Mouse (Mus musculus): ENCODE results near the gene Gm20388. TPM values are rescaled to one million over a fixed set of nuclear protein-coding genes. Genes with fewer than 3 reads are reported as not detected.
"Not testable (repeated sequence)": the region's sequence is repeated elsewhere in the genome, so short reads cannot be mapped to it uniquely, and the experiment has no call there.

Gene Gm20388
- polyA plus RNA-seq, 1 experiment from 2014 or later: not detected

- H3K27me3 ChIP-seq (ENCODE audit: control insufficient read depth, insufficient read depth, low read length); H3K4me2 ChIP-seq (replicated peaks; ENCODE audit: low read depth, low read length); H3K9ac ChIP-seq (ENCODE audit: low read depth, low read length); H3K27ac ChIP-seq (ENCODE audit: low read depth, low read length); H3K4me1 ChIP-seq (ENCODE audit: control insufficient read depth, insufficient read depth, low read length); H3K4me3 ChIP-seq (ENCODE audit: low read length); ATAC-seq (ENCODE audit: low FRiP score, low TSS enrichment); H3K36me3 ChIP-seq (ENCODE audit: control insufficient read depth, insufficient read depth, low read length); H3K9me3 ChIP-seq (ENCODE audit: control insufficient read depth, low read length): not testable (repeated sequence)
- 97% methylated on average over 1 of the region's 1 CpGs for WGBS
Observed at GRCm38 (mm10) chr8:124177092-124177491, 4266.5 kb downstream of the Gm20388 start.

- Histone ChIP-seq H3K4me1 (ENCODE audit: control insufficient read depth, insufficient read depth, low read length) (no peaks in the 10 kb centered on the region), H3K27ac (ENCODE audit: low read depth, low read length) (no peak overlapping the region), H3K36me3 (ENCODE audit: control insufficient read depth, insufficient read depth, low read length) (no peaks in the 10 kb centered on the region), H3K9me3 (ENCODE audit: control insufficient read depth, low read length) (no peaks in the 10 kb centered on the region), H3K9ac (ENCODE audit: low read depth, low read length) (no peak overlapping the region), H3K4me2 (replicated peaks; ENCODE audit: low read depth, low read length) (no peak overlapping the region), H3K4me3 (ENCODE audit: low read length) (no peak overlapping the region), H3K27me3 (ENCODE audit: control insufficient read depth, insufficient read depth, low read length) (no peaks in the 10 kb centered on the region)
- 77% methylated on average over 5 of the region's 5 CpGs for WGBS
- ATAC-seq (ENCODE audit: low FRiP score, low TSS enrichment): no peak
Observed at GRCm38 (mm10) chr8:124180681-124181445, 4270.2 kb downstream of the Gm20388 start.

GRCm38 (mm10) chr8:124181751-124182150 lies 4271.1 kb downstream of the Gm20388 start:
- H3K9ac ChIP-seq (ENCODE audit: low read depth, low read length): no peak overlapping the region
- H3K4me1 ChIP-seq (ENCODE audit: control insufficient read depth, insufficient read depth, low read length): no peaks in the 10 kb centered on the region
- H3K4me3 ChIP-seq (ENCODE audit: low read length): no peak overlapping the region
- H3K36me3 ChIP-seq (ENCODE audit: control insufficient read depth, insufficient read depth, low read length): no peaks in the 10 kb centered on the region
- H3K27ac ChIP-seq (ENCODE audit: low read depth, low read length): no peak overlapping the region
- no peaks in the 10 kb centered on the region for H3K9me3 ChIP-seq (ENCODE audit: control insufficient read depth, low read length)
- no peak overlapping the region for H3K4me2 ChIP-seq (replicated peaks; ENCODE audit: low read depth, low read length)
- ATAC-seq (ENCODE audit: low FRiP score, low TSS enrichment): peak; percentile 32; the same call in 1 of the 2 replicates
- H3K27me3 ChIP-seq (ENCODE audit: control insufficient read depth, insufficient read depth, low read length): no peaks in the 10 kb centered on the region
- WGBS: 81% methylated on average over 5 of the region's 5 CpGs

- no peak overlapping the region for H3K4me2 ChIP-seq (replicated peaks; ENCODE audit: low read depth, low read length)
- no peaks in the 10 kb centered on the region for H3K27me3 ChIP-seq (ENCODE audit: control insufficient read depth, insufficient read depth, low read length)
- ATAC-seq (ENCODE audit: low FRiP score, low TSS enrichment): no peak; the same call in 1 of the 2 replicates
- no peaks in the 10 kb centered on the region for H3K36me3 ChIP-seq (ENCODE audit: control insufficient read depth, insufficient read depth, low read length)
- no peak overlapping the region for H3K9ac ChIP-seq (ENCODE audit: low read depth, low read length)
- WGBS: 61% methylated on average over 13 of the region's 13 CpGs
- H3K4me1 ChIP-seq (ENCODE audit: control insufficient read depth, insufficient read depth, low read length): no peaks in the 10 kb centered on the region
- H3K27ac ChIP-seq (ENCODE audit: low read depth, low read length): no peak overlapping the region
- no peaks in the 10 kb centered on the region for H3K9me3 ChIP-seq (ENCODE audit: control insufficient read depth, low read length)
- no peak overlapping the region for H3K4me3 ChIP-seq (ENCODE audit: low read length)
Observed at GRCm38 (mm10) chr8:124182224-124182623, 4271.6 kb downstream of the Gm20388 start.

GRCm38 (mm10) chr8:124184078-124184477 lies 4273.4 kb downstream of the Gm20388 start:
- no peak for ATAC-seq (ENCODE audit: low FRiP score, low TSS enrichment)
- Histone ChIP-seq H3K9me3 (ENCODE audit: control insufficient read depth, low read length) (no peaks in the 10 kb centered on the region), H3K9ac (ENCODE audit: low read depth, low read length) (no peak overlapping the region), H3K27me3 (ENCODE audit: control insufficient read depth, insufficient read depth, low read length) (no peaks in the 10 kb centered on the region), H3K27ac (ENCODE audit: low read depth, low read length) (no peak overlapping the region), H3K4me2 (replicated peaks; ENCODE audit: low read depth, low read length) (no peak overlapping the region), H3K4me1 (ENCODE audit: control insufficient read depth, insufficient read depth, low read length) (no peaks in the 10 kb centered on the region), H3K36me3 (ENCODE audit: control insufficient read depth, insufficient read depth, low read length) (no peaks in the 10 kb centered on the region), H3K4me3 (ENCODE audit: low read length) (no peak overlapping the region)
- 56% methylated on average over 3 of the region's 3 CpGs for WGBS

GRCm38 (mm10) chr8:124184507-124184906 lies 4273.9 kb downstream of the Gm20388 start:
- H3K27me3 ChIP-seq (ENCODE audit: control insufficient read depth, insufficient read depth, low read length): no peaks in the 10 kb centered on the region
- H3K36me3 ChIP-seq (ENCODE audit: control insufficient read depth, insufficient read depth, low read length): no peaks in the 10 kb centered on the region
- no peak for ATAC-seq (ENCODE audit: low FRiP score, low TSS enrichment)
- H3K9ac ChIP-seq (ENCODE audit: low read depth, low read length): no peak overlapping the region
- no peak overlapping the region for H3K4me3 ChIP-seq (ENCODE audit: low read length)
- no peak overlapping the region for H3K4me2 ChIP-seq (replicated peaks; ENCODE audit: low read depth, low read length)
- H3K9me3 ChIP-seq (ENCODE audit: control insufficient read depth, low read length): no peaks in the 10 kb centered on the region
- H3K4me1 ChIP-seq (ENCODE audit: control insufficient read depth, insufficient read depth, low read length): no peaks in the 10 kb centered on the region
- WGBS: 68% methylated on average over 2 of the region's 2 CpGs
- H3K27ac ChIP-seq (ENCODE audit: low read depth, low read length): no peak overlapping the region

- Histone ChIP-seq H3K4me3 (ENCODE audit: low read length) (no peak overlapping the region), H3K9me3 (ENCODE audit: control insufficient read depth, low read length) (no peaks in the 10 kb centered on the region), H3K27me3 (ENCODE audit: control insufficient read depth, insufficient read depth, low read length) (no peaks in the 10 kb centered on the region), H3K36me3 (ENCODE audit: control insufficient read depth, insufficient read depth, low read length) (no peaks in the 10 kb centered on the region), H3K27ac (ENCODE audit: low read depth, low read length) (no peak overlapping the region), H3K4me1 (ENCODE audit: control insufficient read depth, insufficient read depth, low read length) (no peaks in the 10 kb centered on the region), H3K9ac (ENCODE audit: low read depth, low read length) (no peak overlapping the region), H3K4me2 (replicated peaks; ENCODE audit: low read depth, low read length) (no peak overlapping the region)
- ATAC-seq (ENCODE audit: low FRiP score, low TSS enrichment): no peak
- 91% methylated on average over 6 of the region's 6 CpGs for WGBS
Observed at GRCm38 (mm10) chr8:124185081-124185480, 4274.4 kb downstream of the Gm20388 start.

GRCm38 (mm10) chr8:124190388-124190787 lies 4279.7 kb downstream of the Gm20388 start:
- WGBS: 92% methylated on average over 7 of the region's 7 CpGs
- Histone ChIP-seq H3K9ac (ENCODE audit: low read depth, low read length) (no peak overlapping the region), H3K4me2 (replicated peaks; ENCODE audit: low read depth, low read length) (no peak overlapping the region), H3K4me3 (ENCODE audit: low read length) (no peak overlapping the region), H3K4me1 (ENCODE audit: control insufficient read depth, insufficient read depth, low read length) (no peaks in the 10 kb centered on the region), H3K27me3 (ENCODE audit: control insufficient read depth, insufficient read depth, low read length) (no peaks in the 10 kb centered on the region), H3K9me3 (ENCODE audit: control insufficient read depth, low read length) (no peaks in the 10 kb centered on the region), H3K27ac (ENCODE audit: low read depth, low read length) (no peak overlapping the region), H3K36me3 (ENCODE audit: control insufficient read depth, insufficient read depth, low read length) (no peaks in the 10 kb centered on the region)
- ATAC-seq (ENCODE audit: low FRiP score, low TSS enrichment): no peak

- WGBS: 86% methylated on average over 4 of the region's 4 CpGs
- Histone ChIP-seq H3K4me2 (replicated peaks; ENCODE audit: low read depth, low read length) (no peak overlapping the region), H3K36me3 (ENCODE audit: control insufficient read depth, insufficient read depth, low read length) (no peaks in the 10 kb centered on the region), H3K4me3 (ENCODE audit: low read length) (no peak overlapping the region), H3K27ac (ENCODE audit: low read depth, low read length) (no peak overlapping the region), H3K9me3 (ENCODE audit: control insufficient read depth, low read length) (no peaks in the 10 kb centered on the region), H3K27me3 (ENCODE audit: control insufficient read depth, insufficient read depth, low read length) (no peaks in the 10 kb centered on the region), H3K9ac (ENCODE audit: low read depth, low read length) (no peak overlapping the region), H3K4me1 (ENCODE audit: control insufficient read depth, insufficient read depth, low read length) (peaks cover 13% of the 10 kb centered on the region; the same call in 1 of the 2 replicates)
- ATAC-seq (ENCODE audit: low FRiP score, low TSS enrichment): no peak
Observed at GRCm38 (mm10) chr8:124192242-124192641, 4281.6 kb downstream of the Gm20388 start.
